Mouse (Mus musculus) CD8-positive naive resting alpha-beta T cell, adult 2 months (primary cell): ENCODE results near the gene Atrnl1.
A peak's percentile ranks its signal among the peaks of the same experiment; 100 is the strongest.

Source experiments
- DNase-seq, 2 experiments: peaks; one replicate each; pipeline ENCODE4 v3.0.0; 2022; ENCODE audit warnings: low read depth in 2 of 2, low spot score in 2 of 2

Atrnl1 gene

GRCm38 (mm10) chr19:57610476-57611261 lies at the start of gene Atrnl1:
Atrnl1 (plus strand) TSS chr19:57611034.
- DNase-seq: peak; percentile 73 to 78

DNA sequence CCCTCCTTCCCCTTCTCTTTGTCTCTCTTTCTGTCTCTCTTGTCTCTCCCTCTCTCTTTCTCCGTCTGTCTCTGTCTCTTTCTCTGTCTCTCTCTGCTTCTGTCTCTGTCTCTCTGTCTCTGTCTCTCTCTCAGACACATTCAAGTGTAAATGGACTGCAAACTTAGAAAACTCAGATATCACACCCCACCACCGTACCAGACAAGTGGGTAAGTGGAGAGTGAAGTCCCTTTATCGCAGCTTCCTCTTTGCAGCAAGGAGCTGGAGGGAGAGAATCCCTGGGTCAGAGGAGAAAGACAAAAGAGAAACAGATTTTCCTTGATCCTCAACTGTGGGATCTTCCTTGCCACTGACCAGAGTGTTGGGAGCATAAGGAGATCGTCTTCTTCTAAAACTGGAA lies 49.3 kb upstream of the Atrnl1 start:
- no peak for DNase-seq

- no peak for DNase-seq
Measured at GRCm38 (mm10) chr19:57569040-57569439, 41.8 kb upstream of the Atrnl1 start.

DNA sequence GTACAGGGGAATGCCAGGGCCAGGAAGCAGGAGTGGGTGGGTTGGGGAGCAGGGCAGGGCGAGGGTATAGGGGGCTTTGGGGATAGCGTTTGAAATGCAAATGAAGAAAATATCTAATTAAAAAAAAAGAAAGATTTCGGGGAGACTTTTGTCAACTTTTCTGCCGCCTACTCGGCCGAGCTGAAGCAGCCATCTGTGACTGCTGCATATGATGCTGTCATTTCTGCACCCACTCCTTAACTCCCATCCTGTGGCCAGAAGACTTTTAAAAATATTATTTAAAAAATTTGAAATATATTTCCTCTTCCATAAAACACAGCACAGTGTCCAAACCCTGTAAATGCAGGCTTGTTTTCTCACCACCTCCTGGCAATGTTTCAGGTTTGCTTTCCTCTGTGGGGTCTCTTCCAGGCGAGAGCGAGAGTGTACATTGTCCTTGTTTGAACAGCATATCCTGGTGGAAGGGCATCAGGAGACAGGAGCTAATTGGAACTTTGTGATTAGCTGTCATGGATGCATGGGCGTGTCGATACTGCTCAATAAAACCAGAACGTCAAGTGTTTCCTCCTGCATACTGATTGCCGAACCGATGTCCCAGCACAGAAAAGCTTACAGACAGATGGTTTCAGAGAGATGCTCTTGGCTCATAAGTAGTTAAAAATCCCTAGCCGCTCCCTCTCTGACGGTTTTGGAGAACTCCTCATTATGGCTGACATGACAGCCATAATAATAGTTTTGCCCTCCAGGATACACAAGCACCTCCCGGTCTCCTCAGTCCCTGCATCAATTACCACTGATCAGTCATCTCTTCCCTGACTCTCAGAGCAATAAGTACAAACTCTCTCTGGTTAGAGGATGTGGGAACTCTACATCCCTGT lies 38.2 kb upstream of the Atrnl1 start:
- no peak for DNase-seq

DNA sequence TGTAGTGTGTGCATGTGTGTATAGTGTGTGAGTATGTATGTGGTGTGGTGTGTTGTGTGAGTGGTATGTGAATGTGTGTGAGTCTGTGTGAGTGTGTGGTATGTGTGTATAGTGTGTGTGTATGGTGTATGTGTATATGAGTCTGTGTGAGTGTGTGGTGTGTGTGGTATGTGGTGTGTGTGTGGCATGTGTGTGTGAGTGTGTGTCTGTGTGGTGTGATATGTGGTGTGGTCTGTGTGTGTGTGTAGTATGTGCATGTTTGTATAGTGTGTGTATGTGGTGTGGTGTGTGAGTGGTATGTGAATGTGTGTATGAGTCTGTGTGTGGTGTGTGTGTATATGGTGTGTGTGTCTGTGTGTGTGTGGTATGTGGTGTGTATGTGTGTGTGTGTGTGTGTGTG lies 37.4 kb upstream of the Atrnl1 start:
- DNase-seq: no peak

DNA sequence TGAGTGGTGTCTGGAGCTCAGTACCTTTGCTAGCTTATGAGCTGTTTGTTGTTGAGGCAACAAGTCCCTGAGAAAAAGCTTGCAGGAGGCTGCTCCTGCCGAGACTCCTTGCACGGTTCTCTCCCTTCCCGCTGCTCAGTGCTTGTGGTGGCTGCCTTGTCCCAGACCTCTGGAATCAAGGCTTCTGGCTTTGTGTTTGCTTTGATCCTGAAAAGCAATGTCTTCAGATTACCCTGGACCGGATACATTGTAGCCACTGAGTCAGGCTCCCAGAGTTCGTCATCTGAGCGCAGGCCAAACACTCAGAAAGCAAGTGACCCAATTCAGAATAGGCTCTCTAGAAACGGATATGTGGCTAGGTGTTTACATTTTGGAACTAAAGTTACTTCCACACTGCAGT lies 35.8 kb upstream of the Atrnl1 start:
- DNase-seq: no peak

GRCm38 (mm10) chr19:57576836-57577235 lies 34.0 kb upstream of the Atrnl1 start:
- no peak for DNase-seq

DNA sequence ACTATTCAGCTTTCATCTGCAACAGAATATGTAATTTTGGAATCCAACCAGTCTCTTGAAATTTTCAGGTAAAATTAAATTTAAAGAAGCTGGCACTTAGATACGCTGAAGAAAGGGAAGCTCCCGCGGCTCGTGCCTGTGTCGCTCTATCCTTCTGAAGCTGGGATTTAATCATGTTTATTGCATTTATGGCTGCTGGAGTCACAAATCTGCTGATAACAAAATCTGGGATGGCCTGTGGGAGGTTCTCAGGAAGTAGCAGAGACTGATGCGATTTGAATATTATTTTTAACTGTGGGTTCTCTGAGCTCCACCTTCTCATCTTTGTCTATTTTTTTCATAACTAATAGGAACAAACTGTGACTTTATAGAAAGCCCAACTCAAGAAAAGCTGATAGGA lies 33.6 kb upstream of the Atrnl1 start:
- no peak for DNase-seq

DNA sequence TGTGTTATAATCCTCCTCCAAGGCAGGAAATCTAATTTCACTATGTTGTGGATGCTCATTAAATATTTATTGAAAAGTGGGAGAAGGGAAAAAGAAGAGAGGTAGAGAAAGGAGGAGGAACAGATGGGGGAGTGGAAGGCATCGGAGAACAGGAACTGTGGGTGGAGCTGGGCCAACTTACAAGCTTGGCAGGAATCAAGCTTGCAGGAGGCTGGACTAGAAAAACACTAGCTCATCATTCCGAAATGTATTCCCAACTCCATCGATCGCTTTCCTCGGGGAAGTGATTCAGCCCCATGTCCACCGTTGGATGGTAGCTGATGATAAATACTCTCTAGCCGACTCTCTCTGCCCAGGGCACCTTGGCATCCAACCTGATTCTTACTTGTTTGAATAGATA lies 29.9 kb upstream of the Atrnl1 start:
- DNase-seq: no peak

GRCm38 (mm10) chr19:57585231-57585792 lies 25.5 kb upstream of the Atrnl1 start:
- DNase-seq: no peak

DNA sequence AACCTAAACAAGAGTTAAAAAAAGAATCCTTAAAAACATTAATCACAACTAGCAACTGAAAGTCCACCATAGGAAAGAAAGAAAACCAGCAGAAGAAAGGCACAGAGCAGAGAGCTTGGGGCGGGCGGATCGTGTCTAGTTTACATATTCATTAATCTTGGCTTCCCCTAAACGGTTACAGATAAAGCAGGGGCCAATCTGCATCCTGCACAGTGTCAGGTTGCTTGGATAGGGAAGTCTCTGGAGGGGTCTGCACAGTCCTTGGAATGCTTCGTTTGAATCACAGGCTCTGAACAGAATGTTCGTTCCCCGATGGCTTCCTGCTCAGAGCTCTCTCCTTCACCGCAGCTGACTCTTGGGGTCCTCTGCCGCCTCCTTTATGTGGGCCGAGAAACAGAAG lies 24.7 kb upstream of the Atrnl1 start:
- no peak for DNase-seq

GRCm38 (mm10) chr19:57589516-57589915 lies 21.3 kb upstream of the Atrnl1 start:
- DNase-seq: no peak

GRCm38 (mm10) chr19:57590895-57591294 lies 19.9 kb upstream of the Atrnl1 start:
- DNase-seq: no peak

DNA sequence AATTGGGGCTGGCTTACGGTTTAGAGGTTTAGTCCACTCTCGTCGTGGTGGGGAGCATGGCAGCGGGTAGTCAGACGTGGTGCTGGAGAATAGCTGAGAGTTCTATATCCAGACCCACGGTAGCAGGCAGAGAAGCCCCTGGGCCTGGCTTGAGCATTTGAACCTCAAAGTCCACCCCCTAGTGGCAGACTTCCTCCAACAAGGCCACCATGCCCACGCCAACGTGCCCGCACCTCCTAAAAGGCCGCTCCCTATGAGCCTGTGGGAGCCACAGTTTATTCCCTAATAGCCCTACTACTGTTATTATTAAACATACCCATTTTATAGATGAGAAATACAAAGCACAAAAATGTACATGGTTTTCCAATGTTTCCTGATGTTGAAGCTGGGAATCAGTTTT lies 19.2 kb upstream of the Atrnl1 start:
- no peak for DNase-seq

DNA sequence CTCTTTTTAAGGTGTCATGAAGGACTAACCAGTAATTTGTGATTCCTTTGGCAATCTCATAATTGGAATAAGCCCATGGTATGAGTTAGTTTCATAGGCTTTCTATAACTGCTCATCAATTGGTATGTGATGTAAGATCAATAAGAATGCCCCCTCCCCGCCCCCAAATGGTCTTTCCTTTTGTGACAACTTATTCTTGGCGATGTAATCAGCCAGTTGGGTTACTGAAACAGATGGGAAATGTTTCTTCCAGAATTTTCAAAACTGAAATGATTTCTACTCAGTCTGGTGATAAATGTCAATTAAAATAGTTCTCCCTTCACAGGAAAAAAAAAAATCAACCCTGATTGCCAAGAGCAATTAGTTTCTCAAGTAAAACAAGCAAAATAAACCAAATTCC lies 18.5 kb upstream of the Atrnl1 start:
- no peak for DNase-seq

- DNase-seq: no peak
Measured at GRCm38 (mm10) chr19:57599126-57599525, 11.7 kb upstream of the Atrnl1 start.

GRCm38 (mm10) chr19:57600233-57600929 lies 10.5 kb upstream of the Atrnl1 start:
- DNase-seq: no peak

DNA sequence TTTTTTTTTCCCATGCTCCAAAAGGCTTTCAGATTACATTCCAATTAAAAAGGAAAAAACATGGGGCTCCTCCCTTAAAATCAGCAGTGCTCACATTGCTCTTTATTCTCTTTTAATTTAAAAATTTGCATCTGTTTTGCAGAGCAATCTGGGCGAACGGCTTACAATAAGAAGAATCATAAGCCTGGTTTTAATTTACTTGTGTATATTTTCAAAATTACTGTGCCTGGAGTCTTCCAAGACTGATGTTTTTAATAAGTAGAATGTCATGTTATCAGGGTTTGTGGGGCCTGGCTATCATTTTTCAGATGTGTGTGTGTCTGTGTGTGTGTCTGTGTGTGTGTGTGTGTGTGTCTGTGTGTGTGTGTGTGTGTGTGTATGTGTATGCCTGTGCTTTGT lies 9.9 kb upstream of the Atrnl1 start:
- DNase-seq: no peak

GRCm38 (mm10) chr19:57603593-57603992 lies 7.2 kb upstream of the Atrnl1 start:
- no peak for DNase-seq

- no peak for DNase-seq
Measured at GRCm38 (mm10) chr19:57605941-57606340, 4.9 kb upstream of the Atrnl1 start.

- no peak for DNase-seq
Measured at GRCm38 (mm10) chr19:57606351-57606750, 4.5 kb upstream of the Atrnl1 start.
